Mouse (Mus musculus) adrenal gland, postnatal 14 days (tissue): ENCODE results near the gene Slc2a10. TPM values are rescaled to one million over a fixed set of nuclear protein-coding genes. Genes with fewer than 3 reads are reported as not detected.
"Not testable (repeated sequence)": the region's sequence is repeated elsewhere in the genome, so short reads cannot be mapped to it uniquely, and the experiment has no call there.

Source experiments
- DNase-seq: peaks from one replicate; pipeline ENCODE4 v3.0.0; 2021; ENCODE audit warnings: mixed read lengths
- total RNA-seq: library from RNA; stranded (reverse); gene quantifications from 2 replicates; pipeline ENCODE4 v1.2.3, GENCODE M21; 2021

The Slc2a10 gene
- total RNA-seq, 1 experiment from 2014 or later, result 0.89 TPM

DNA sequence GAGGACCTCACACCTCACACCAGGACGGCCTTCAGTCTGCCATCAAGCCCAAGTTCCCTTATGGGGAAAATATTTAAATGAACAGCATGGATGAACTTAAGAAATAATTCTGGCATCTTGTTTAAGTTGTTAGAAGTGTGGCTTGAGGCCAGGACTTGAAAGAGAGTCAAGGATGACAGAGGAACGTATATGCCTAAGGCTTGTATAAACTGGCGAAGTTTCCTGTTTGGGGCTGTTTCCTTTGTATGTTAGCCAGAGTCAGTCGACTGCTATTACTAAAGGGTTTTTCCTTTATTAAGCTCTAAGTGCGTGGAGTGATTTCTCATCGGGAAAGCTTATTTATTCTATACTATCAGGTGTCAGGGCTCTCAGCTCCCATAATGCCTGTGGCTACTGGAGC, 4.8 kb upstream of the Slc2a10 start:
- DNase-seq, result no peak

DNA sequence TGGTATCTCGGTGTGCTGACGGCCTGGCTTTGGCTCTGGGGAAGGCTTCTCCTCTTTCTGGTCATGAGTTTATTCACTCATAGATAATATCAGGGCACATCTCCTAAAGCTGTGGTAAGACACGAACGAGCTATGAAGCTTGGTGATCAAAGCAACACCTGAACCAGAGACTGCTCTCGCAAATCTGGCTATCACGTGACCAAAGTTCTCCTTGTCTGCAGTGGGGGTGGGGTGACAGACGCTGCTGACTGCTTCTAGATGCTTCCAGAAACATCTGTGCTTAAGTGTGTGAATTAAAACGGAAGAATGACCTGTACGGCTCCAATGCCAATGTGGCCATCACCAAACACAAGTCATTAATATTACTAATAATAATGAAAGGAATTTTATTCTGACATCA, 6.1 kb downstream of the Slc2a10 start:
- no peak for DNase-seq

DNA sequence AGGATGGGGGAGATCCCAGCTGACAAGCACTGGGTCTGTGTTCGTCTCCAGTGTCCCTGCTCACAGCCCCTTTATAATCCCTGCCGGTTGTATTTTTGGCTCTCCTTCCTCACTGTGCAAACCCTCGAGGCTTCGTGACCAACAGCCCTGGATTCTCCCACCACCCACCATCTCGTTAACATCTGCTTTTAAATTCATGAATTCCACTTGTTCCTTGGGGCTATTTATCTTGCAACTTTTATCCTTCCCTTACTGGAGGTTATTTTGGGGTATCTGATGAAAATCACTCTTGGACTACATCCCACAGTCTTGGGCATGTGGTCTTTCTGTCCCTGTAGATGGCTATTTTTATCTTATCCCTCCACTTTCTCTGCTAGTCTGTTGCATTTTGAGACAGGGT, 6.9 kb downstream of the Slc2a10 start:
- no peak for DNase-seq

DNA sequence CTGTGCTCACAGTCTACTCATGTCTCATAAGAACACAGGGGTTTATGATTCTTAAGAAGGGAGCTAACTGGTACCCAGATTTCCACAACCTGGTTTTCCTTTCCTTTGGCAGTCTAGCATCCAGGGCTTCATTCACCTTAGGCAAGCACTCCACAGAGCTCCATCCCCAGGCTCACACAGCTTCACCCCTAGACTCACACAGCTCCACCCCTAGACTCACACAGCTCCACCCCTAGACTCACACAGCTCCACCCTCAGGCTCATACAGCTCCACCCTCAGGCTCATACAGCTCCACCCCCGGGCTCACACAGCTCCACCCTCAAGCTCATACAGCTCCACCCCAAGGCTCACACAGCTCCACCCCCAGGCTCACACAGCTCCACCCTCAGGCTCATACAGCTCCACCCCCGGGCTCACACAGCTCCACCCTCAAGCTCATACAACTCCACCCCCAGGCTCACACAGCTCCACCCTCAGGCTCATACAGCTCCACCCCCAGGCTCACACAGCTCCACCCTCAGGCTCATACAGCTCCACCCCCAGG, 7.4 kb downstream of the Slc2a10 start:
- DNase-seq, result not testable (repeated sequence)

DNA sequence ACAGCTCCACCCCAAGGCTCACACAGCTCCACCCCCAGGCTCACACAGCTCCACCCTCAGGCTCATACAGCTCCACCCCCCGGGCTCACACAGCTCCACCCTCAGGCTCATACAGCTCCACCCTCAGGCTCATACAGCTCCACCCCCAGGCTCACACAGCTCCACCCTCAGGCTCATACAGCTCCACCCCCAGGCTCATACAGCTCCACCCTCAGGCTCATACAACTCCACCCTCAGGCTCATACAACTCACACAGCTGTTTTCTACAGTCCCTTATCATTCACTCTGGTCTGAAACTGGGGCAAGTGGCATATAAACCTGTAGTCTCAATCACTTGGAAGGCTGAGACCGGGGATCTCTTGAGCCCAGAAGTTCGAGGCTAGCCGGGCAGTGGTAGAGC, 7.9 kb downstream of the Slc2a10 start:
- DNase-seq, result not testable (repeated sequence)

- DNase-seq, result no peak
Observed at GRCm38 (mm10) chr2:165512426-165512825, 8.8 kb downstream of the Slc2a10 start.

GRCm38 (mm10) chr2:165512870-165513600, 9.4 kb downstream of the Slc2a10 start:
- DNase-seq, result peak; percentile 81

GRCm38 (mm10) chr2:165515178-165515728, 11.7 kb downstream of the Slc2a10 start:
- DNase-seq, result no peak

DNA sequence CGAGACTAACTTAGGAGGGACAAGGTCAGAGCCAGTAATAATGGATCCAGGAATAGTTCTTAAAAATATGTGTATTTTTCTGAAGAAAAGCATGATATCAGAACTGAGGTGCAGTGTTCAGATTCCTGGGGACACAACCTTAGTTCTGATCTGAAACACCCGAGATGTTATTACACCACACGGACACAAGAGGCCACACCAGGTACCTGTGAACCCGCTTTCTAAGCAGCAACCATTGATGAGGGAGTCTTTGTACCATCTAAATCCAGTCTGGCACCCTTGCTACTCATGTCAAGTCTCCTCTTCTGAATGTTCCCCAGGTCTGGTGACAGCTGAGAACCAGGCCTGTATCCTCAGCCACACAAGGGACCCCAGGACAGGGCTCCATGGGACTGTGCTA, 22.0 kb downstream of the Slc2a10 start:
- DNase-seq, result no peak

DNA sequence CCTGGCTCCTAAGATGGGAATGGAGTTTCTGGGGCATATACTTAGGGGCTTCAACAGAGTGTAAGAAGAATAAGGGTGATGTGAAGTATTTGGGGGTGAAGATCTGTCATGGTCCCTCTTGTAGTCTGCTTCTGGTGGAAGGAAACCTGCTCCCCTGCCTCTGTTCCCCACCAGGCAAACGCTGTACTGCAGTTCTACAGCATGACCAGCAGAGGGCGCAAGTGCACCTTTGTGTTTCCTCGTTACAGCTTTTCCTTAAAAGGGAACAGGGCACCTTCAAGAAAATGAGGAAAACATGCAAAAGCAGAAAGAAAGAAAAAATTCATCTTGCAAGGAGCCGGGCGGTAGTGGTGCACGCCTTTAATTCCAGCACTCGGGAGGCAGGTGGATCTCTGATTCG, 25.5 kb downstream of the Slc2a10 start:
- DNase-seq, result peak; percentile 76

DNA sequence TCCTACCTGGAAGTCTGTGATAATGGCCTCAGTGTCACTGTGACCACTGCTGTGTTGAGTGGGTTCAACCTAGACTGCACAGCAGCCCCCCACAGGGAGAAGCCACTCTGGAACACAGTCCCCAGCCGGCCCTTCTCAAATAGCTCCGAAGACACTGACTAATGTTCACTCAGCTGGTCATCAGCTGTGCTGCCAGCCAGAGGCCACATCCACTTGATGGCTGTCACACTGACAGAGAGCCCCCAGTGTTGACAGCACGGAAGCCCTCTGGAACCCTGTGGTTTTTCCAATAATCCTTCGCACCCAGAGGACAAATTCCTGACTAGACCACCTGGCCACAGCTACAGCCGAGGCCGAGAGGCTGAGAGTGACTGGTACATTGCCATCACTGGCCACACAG, 30.2 kb downstream of the Slc2a10 start:
- DNase-seq, result no peak

GRCm38 (mm10) chr2:165540975-165541374, 37.4 kb downstream of the Slc2a10 start:
- no peak for DNase-seq

- DNase-seq, result no peak
Observed at GRCm38 (mm10) chr2:165542939-165543669, 39.5 kb downstream of the Slc2a10 start.

DNA sequence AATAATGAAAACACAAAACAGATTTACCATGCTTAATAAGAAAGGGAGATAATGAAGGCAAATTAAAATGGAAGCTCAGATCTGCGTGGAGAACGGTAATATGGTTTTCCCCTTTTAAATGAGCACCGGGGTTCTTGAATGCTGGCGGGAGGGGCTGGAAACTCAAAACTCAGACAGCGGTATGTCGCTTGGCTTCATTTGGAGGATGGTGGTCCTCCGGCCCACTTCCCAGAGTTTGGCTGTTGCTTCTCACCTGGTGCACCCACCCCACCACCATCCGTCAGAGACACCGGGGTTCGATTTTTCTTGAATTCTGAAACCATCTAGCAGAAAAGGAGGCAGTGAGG, 40.1 kb downstream of the Slc2a10 start:
- DNase-seq, result no peak

DNA sequence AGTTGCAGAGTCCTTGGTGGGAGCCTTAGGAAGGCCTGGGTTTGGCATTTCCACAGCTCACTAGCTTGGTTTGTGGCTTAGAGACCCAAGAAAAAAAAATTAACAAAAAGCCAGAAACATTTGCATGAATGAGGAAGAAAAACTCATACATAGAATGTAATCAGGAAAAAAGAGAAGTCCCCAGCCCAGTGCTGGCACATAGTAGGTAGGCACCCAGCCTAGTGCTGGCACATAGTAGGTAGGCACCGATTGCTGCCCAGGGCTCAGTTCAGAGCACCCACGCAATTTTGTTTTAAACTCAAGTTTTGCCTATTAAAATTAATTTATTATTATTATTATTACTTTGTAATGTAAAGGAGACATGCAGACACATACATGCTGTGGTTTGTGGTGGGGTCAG, 42.1 kb downstream of the Slc2a10 start:
- DNase-seq, result no peak

- no peak for DNase-seq
Observed at GRCm38 (mm10) chr2:165546341-165546740, 42.8 kb downstream of the Slc2a10 start.

- peak; percentile 62 for DNase-seq
Observed at GRCm38 (mm10) chr2:165547410-165547809, 43.8 kb downstream of the Slc2a10 start.

DNA sequence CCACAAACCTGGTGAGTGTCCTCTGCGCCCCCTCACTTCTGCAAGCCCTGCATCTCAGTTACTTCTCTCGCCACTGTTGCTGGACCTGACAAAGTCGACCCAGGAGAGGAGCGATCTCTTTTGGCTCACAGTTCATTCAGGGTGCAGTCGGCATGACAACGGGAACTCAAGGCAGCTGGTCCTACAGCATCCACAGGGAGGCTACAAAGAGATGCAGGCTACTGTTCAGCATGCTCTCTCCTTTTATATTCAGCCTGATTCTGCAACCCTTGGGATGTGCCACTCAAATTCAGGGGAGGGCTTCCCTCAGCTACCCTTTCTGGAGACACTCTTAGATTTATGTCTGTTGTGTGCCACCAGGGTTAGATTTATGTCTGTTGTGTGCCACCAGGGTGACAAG, 45.0 kb downstream of the Slc2a10 start:
- no peak for DNase-seq

DNA sequence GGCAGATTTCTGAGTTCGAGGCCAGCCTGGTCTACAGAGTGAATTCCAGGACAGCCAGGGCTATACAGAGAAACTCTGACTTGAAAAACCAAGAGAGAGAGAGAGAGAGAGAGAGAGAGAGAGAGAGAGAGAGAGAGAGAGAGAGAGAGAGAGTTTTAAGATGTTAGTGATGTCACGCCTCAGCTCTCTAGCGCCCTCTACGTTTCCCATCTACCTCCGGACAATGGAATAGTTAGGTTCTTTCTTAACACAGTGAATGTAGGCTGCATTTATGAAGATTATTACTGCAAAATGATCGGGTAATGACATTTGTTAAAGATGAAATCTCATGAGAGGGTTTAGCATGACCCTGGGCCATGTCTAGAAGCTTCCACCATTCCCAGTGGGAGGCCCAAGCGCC, 46.8 kb downstream of the Slc2a10 start:
- not testable (repeated sequence) for DNase-seq

DNA sequence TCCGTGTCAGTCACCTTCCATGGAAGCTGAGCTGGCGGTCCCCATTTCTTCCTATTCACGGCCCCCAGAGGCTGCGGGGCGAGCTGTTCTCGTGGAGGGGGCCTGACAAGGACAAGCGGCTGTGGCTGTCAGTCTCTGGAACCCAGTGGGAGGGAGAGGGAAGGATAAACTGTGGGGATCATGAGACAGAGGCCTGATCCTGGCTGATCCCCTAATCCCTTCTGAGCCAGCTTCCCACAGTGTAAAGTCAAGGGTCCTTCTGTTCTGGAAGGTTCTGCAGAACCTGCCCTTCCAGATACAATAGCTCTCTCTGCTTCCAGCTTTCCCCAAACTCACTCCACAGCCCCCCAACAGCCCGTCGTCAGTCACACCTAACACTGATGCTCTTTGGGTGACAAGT, 50.5 kb downstream of the Slc2a10 start:
- no peak for DNase-seq

DNA sequence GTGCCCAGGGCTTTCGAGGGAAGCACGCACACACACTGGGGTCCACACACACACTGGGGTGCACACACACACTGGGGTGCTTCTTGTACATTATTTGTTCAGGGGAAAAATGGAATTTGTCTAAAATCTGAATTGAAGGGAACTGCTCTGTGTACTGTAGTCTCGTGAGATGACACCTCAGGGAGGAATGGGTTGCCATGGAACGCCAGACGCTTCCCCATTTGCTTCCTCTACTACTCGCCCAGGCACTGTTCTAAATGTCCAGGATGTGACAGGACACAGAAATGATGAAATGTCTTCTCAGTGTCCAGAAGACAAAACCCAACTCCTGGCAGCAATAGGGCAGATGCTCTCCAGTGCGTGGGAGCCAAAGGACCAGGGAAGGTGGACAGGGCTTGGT, 53.7 kb downstream of the Slc2a10 start:
- no peak for DNase-seq

DNA sequence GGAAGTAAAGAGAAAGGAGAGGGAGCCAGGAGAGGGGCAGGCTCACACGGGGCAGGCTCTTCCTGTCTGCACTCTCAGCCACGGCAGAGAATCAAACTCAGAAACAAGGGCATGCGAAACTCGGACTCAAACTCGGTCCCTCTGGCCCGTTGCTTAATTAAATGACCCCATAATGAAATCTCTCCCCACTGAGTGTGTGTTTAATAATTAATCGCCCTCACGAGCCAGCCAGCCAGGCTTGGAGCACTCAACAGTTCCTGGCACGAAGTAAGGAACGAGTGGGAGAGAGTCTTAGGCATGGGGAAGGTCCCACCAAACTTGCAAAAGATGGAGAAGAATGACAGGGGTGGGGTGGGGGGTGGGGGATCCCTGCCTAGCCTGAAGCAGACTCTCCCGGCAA, 55.3 kb downstream of the Slc2a10 start:
- DNase-seq, result no peak

DNA sequence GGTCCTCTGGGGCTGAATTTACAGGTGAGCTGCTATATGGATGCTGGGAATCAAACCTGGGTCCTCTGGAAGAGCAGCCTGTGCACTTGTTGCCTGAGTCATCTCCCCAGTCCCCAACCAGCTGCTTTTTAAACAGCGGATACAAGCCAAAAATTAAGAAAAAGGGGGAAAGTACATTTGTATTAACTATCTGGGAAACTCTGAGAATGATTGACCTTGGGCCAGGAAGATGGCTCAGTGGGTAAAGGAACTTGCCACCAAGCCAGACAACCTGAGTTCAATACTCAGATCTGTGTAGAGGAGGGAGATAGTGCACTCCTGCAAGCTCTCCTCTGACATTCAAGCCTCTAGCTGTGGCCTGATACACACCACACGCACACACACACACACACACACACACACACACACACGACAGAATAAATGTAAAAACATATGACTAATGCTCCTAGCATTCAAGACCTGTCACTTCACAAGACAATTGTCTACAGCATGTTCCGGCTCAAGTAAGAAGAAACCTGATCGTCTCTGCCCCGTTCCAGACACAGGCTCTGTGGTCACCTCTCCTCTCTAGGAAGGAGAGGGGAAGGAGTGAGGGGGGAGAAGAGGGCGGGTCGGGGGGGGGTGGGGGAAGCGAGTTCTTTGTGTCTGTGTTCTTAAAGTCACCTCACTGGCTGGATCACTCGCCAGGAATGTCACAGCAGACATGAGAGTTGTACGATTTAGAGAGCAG, 56.1 kb downstream of the Slc2a10 start:
- DNase-seq, result no peak
